Mouse (Mus musculus) bone marrow, adult 2 months (tissue): ENCODE data around the gene Kpna2.

Experiments used
- CTCF ChIP-seq: fragments of 200-500 bp; IDR thresholded peaks from 2 replicates; pipeline ENCODE4 v1.5.1; 2011; ENCODE audit warnings: low read length, control low read depth; ENCODE audit not compliant: control insufficient read depth, insufficient read depth
- POLR2A ChIP-seq: fragments of 200-500 bp; IDR thresholded peaks from 2 replicates; pipeline ENCODE4 v1.6.1; 2011; ENCODE audit warnings: low read depth, mild to moderate bottlenecking, control low read depth, low read length, borderline replicate concordance; ENCODE audit not compliant: control insufficient read depth

GRCm38 (mm10) chr11:107025411-107026321 is 26.3 kb upstream of the Kpna2 start, which contains the start of gene 1810010H24Rik:
- TF ChIP-seq CTCF: no peak
- no peak for TF ChIP-seq POLR2A
